Mouse (Mus musculus) layer of hippocampus, adult 9-10 months (tissue): ENCODE results near the gene Gm20388.

Experiments
- DNase-seq: peaks from one replicate; pipeline ENCODE4 v3.0.0; 2022; ENCODE audit warnings: low spot score

The Gm20388 gene

DNA sequence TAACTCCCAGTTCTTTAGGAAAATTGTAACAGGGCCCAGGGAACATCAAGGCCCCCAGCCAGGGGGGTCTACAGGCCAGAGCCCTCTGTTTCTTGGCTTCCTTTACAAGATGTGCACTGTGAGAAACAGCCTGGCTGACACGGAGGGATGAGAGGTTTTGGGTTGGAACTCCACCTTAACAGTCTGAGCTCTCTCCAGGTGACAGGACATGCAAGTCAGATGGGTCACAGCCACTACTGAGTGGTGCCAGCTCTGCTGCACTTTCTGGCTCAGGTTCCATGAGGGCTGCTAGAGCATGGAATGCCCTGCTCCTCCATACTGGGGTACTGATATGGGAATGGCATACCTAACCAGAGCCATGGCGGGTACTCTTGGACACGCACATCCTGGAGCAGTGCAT is 180.4 kb downstream of the Gm20388 start:
- no peak for DNase-seq

DNA sequence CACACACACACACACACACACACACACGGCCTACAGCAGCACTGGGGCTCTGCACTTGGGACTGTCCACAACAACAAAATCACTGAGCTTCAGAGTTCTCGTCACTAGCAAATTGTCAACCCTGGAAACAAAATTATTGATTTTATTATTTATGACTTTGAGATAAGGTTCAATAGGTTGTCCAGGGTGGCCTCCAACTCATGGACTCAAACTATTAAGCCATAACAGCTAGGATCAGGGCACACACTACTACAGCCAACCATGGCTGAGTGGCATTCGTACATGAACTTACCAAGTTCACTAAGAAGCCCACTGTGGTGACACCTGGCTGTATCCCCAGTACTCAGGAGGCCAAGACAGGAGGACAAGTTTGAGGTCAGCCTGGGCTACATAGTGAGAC is 182.5 kb downstream of the Gm20388 start:
- no peak for DNase-seq

- no peak for DNase-seq
These were observed 184.2 kb downstream of the Gm20388 start for GRCm38 (mm10) chr8:120094801-120095200.

- DNase-seq = no peak
These were observed 185.8 kb downstream of the Gm20388 start for GRCm38 (mm10) chr8:120096486-120096885.

GRCm38 (mm10) chr8:120100388-120101067 is 189.9 kb downstream of the Gm20388 start:
- DNase-seq = no peak

DNA sequence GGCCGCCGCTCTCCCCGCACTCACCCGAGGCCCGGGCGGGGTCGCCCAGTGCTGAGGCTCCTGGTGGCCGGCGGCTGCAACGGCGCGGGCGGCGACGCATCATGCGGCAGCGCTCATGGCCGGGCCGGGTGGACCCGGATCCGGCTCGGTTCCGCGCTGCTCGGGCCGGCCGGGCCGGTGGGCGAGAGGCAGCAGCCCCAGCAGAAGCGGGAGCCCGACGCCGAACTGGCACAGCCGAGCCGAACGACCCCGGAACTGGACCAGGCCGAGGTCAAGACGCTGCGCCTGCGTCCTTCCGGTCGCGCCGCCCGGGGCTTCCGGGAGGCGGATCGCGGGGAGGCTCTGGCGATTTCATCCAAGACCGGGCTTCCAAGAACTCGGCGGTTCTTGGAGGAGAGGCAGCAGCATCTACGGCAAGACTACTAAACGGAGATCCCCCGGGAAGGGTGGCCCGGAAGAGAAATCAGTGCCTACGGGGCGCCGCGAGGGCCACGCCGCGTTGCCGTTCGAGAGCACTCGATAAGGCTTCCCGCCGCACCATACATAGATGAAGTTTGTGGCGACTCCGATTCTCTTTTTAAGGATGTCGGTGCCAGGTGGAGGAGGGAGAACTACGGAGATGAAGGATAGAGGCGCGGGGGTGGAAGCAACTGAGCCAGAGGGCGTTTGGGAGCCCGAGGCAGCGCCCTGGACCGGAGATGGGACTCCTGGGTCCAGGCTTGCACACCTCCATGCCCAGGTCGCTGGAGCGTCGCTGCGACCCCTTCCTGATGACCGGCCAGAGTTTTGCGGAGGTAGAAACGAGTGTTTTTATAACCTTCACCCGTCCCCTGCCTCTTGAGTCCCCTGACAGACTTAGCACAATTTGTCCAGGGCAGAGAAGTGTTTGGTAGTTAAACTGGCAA is 190.7 kb downstream of the Gm20388 start, which contains the start of gene Zdhhc7:
Gene Zdhhc7, minus strand, starts transcription at position 415 of the 905 bp plus-strand sequence.
- DNase-seq = peak; percentile 59

GRCm38 (mm10) chr8:120103916-120104315 is 193.3 kb downstream of the Gm20388 start:
- no peak for DNase-seq

- no peak for DNase-seq
These were observed 194.2 kb downstream of the Gm20388 start for GRCm38 (mm10) chr8:120104721-120105272.

DNA sequence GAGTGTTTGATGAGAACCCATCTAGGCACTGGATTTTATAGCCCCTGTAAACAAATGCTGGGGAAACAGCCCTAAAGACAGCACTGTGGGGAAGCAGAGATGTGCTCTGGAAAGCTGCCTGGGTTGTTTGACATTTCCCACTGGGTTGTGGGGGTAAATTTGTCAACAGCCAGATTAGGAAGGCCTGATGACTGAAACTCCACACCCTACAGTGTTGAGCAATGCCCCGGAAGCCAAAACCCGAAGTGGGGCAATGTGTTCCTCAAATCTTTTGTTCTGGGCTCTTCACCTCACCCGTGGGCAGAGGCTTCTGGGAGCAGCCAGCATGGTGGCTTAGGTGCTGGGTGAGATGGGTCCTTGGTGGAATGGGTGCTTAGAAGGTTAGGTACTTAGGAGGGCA is 198.5 kb downstream of the Gm20388 start:
- DNase-seq = peak; percentile 37

DNA sequence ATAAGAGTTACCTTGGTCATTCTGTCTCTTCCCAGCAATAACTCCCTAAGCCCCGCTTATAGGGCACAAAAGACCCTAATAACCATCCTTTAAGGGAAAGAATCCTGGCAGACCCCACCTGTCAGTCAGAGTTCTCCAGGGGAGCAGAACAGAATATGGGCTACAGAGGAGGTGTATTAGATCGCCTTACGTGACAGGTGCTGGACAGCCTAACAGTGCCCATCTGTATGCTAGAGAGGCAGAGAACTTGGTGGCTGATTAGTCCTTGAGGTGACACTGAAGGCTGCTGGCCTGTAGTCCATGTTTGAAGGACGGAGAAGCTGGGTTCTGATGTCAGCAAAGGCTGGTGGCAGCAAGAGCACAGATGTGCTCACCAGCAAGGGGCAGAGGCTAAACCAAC is 200.3 kb downstream of the Gm20388 start:
- no peak for DNase-seq

DNA sequence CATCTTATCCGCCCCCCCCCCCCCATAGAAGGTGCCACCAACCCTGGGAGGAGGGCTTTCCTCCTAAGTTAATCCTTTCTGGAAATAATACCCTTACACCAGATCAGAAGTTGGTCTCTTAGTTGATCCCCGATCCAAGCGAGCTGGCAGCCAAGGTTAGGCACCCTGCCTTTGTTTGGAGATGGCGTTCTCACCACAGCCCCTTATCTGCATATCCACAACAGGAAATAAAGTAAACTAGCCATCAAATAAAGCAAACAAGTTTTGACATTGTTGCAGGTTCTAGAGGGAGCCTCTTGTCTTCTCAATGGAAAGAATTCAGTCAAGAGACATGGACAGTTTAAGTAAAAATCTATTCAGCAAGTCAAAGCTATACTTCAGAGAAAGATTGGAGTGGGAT is 200.7 kb downstream of the Gm20388 start:
- DNase-seq = no peak

DNA sequence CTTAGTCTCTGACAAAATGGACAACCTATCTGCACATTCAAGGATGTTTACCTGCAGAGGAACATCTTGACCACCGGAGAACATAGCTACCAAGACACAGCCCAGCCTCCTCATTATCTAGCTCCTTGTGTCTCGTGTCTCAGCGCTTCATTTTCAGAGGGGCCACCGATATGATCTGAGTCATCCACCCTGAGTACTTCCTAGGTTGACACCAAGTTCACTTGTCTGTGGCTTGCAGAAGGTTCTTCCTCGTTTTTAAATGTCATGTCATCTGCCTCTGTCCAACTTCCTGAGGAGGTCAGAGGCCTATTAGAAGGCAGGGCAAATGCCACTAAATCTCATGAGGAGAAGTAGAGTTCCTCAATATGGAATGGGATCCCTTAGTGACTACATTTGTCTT is 201.9 kb downstream of the Gm20388 start:
- no peak for DNase-seq

- no peak for DNase-seq
These were observed 202.7 kb downstream of the Gm20388 start for GRCm38 (mm10) chr8:120113306-120113705.

- peak; percentile 98 for DNase-seq
These were observed 203.2 kb downstream of the Gm20388 start, which contains the start of gene 6430548M08Rik for GRCm38 (mm10) chr8:120113758-120114255. Gene 6430548M08Rik (plus strand): TSS chr8:120114152.

DNA sequence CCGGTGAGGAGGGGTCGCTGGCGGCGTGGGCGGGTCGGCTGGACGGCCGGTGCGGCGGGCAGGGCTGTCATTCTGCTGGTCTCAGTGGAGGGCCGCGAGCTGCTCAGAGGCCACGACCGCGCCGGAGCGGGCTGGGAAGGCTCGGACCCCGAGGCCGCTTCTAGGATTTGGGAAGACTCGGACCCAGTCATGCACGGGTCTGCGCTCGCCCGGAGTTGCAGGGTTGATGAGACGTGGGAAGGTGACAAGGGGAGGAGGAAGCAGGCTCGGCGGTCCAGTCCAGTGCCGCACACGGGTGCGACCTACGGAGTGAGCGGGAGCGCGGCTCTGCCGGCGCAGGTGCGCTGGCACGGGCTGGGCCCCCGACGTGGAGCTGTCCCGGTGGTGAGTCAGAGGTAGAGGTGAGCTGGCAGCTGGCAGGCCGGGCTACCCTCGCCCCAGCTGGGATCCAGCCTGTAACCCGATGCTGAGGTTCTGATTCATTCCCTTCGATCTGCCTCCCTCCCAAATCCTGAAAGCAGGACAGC is 203.7 kb downstream of the Gm20388 start:
- DNase-seq = no peak

GRCm38 (mm10) chr8:120116600-120116999 is 206.0 kb downstream of the Gm20388 start:
- DNase-seq = no peak

- DNase-seq = no peak
These were observed 207.5 kb downstream of the Gm20388 start for GRCm38 (mm10) chr8:120118162-120118561.

DNA sequence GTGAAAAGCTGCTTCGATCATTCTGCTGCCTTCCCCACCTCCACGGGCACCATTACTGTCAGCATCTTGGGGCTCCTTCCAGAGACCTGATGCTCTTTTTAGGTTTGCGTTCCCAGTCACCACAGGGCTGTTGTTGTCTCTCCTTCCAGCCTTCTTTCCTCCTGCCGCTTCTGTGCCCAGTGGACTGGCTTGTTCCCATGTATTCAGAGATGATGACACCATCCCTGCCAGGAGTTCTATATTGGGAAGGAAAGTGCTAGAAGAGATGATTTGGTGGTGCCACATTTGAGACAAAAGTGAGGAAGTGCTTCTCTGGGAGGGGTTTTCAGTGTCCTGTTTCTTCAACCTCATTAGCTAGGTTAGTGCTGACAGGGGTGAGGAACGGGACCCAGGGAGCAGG is 208.2 kb downstream of the Gm20388 start:
- no peak for DNase-seq

- no peak for DNase-seq
These were observed 208.8 kb downstream of the Gm20388 start for GRCm38 (mm10) chr8:120119429-120119828.

GRCm38 (mm10) chr8:120119931-120120330 is 209.3 kb downstream of the Gm20388 start:
- DNase-seq = no peak

- no peak for DNase-seq
These were observed 210.3 kb downstream of the Gm20388 start for GRCm38 (mm10) chr8:120120951-120121350.

- no peak for DNase-seq
These were observed 213.6 kb downstream of the Gm20388 start for GRCm38 (mm10) chr8:120124261-120124660.
